Mouse (Mus musculus) kidney, postnatal 10 days (tissue): Measurements from ENCODE around the gene Megf6.

Experiments used
- DNase-seq: peaks from one replicate; pipeline ENCODE4 v3.0.0; 2021; ENCODE audit warnings: mixed read lengths

The Megf6 gene

GRCm38 (mm10) chr4:154170506-154171150, at the start of gene Megf6:
TSS of gene Megf6 (plus strand) at chr4:154170730.
- peak; percentile 70 for DNase-seq

DNA sequence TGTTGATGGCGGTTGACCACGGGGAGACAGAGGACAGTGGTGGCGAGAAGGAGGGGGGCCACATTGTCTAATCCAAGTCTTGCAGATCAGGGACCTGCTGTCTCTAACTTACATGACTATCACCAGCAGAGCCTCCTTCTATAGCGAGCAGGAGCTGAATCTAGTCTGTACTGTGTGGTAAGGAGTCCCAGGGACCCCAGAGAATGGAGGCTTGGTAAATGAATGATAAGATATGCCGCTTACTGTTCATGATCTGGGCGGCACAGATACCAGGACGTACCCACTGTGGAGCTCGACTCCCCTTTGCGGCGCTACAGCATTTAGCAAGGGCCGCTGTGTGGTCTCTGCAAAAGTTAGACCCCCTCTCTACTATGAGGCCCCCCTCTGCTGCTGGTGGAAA, 48.7 kb upstream of the Megf6 start:
- DNase-seq = no peak

DNA sequence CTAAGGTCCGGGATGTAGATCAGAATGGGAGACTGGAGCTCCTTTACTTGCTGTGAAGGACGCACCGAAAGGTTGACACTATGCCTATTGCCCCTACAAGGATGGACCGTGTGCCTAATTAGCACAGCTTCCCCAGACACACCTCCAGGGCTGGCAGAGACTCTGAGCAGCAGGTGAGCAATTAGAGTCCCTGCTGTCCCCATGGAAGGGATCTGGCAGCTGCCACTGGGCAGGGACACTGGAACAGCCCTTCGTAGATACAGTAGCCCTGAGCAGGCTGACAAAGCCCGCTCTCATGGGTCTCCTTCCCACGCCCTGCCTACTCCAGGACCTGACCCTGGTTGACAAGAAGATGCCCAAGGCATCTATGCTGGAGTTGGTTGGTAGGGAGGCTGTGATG, 48.2 kb upstream of the Megf6 start:
- DNase-seq = no peak

DNA sequence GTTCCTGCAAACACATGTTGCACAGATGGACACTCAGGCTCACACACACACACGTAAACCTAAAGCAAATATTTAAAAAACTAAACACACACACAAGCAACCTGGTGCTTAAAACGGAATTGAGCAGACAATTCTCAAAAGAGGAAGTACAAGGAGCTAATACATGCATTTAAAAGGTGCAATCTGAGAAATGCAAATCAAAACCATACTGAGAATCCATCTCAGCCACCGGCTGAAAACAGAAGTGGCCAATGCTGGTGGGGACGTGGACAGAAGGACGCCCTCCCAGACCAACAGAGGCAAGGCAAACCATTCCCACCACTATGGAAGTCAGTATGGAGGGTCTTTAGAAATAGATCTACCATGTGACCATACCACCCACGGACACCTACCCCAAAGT, 47.0 kb upstream of the Megf6 start:
- DNase-seq = no peak

GRCm38 (mm10) chr4:154125202-154125601, 45.3 kb upstream of the Megf6 start:
- no peak for DNase-seq

- DNase-seq = no peak
Measured at GRCm38 (mm10) chr4:154127273-154127672, 43.3 kb upstream of the Megf6 start.

- no peak for DNase-seq
Measured at GRCm38 (mm10) chr4:154129950-154130349, 40.6 kb upstream of the Megf6 start.

GRCm38 (mm10) chr4:154131894-154132293, 38.6 kb upstream of the Megf6 start:
- DNase-seq = no peak

DNA sequence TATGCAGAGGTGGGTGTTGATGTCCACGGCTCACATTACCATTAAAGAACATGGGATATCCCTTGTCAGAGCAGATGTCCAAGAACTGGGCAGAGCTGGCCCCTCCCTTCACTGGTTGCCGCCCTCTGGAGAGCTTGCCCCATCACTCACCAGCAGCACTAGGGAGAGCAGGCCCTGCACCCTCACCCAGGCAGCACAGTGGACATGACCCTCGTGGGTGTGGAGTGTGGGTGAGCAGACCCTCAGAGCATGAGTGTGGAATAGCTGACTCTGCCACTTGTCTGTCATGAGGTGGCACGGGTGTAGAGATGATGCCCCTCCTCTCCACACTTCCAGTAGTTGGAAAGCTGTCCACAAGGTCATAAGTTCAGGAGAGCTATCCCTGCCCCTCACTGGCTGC, 35.7 kb upstream of the Megf6 start:
- DNase-seq = no peak

- no peak for DNase-seq
Measured at GRCm38 (mm10) chr4:154137139-154137538, 33.4 kb upstream of the Megf6 start.

- peak; percentile 56 for DNase-seq
Measured at GRCm38 (mm10) chr4:154139671-154140181, 30.8 kb upstream of the Megf6 start.

DNA sequence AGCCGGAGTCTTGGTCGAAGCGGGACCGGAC, 30.5 kb upstream of the Megf6 start, which contains the start of gene Trp73:
Trp73 (minus strand) TSS at position 27 of the 31 bp plus-strand sequence.
- no peak for DNase-seq

- DNase-seq = no peak
Measured at GRCm38 (mm10) chr4:154140213-154141008, 30.1 kb upstream of the Megf6 start.

GRCm38 (mm10) chr4:154141009-154141867, 29.3 kb upstream of the Megf6 start:
- no peak for DNase-seq

DNA sequence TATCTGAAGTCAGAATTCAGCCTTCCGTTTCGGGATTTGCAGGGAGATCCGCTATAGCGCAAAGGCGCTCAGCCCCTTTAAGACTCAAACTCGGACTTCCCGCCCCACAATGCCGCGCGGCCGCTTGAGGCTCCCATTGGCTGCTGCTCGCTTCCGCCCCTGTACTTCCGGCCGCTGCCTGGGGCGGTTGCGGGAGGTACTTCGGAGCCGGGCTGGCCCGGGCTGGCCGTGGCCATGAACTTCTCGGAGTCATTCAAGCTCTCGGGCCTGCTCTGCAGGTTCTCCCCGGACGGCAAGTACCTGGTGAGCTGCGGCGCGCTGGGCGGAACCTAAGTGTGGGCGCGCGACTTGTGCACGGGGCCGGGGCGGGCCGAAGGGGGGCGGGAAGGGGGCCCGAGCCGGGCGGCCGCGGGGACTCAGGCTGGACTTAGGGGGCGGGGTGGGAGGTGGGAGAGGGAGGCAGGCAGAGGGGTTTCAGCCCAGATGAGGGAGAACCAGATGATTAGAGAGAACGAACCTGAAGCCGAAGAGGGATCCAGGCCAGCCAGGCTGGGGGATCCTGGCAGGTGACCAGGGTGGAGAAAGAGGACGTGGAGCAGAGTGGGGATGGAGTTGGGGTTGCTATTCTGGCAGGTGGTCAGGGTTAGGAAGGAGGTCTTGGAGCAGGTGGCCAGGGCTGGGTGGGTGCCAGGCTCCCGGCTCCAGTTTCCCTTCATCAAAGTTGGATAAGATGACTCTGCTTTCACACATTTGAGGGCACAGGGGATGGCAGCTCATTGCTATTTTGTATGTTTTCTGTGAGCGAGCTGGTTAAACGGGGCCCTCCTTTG, 28.1 kb upstream of the Megf6 start, which contains the start of gene Wrap73:
Wrap73 (plus strand) TSS at position 162 of the 830 bp plus-strand sequence.
- peak; percentile 95 for DNase-seq

DNA sequence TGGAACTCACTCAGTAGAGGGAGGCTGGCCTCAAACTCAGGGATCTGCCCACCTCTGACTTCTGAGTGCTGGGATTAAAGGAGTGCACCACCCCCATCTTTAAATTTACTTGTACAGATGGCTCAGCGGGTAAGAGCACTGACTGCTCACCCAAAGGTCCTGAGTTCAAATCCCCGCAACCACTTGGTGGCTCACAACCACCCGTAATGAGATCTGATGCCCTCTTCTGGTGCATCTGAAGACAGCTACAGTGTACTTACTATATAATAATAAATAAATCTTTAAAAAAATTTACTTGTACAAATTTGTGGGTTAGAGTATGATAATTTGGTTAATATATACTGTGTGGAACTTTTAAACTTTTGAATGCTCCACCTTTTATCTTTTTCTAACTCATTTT, 25.8 kb upstream of the Megf6 start:
- no peak for DNase-seq

DNA sequence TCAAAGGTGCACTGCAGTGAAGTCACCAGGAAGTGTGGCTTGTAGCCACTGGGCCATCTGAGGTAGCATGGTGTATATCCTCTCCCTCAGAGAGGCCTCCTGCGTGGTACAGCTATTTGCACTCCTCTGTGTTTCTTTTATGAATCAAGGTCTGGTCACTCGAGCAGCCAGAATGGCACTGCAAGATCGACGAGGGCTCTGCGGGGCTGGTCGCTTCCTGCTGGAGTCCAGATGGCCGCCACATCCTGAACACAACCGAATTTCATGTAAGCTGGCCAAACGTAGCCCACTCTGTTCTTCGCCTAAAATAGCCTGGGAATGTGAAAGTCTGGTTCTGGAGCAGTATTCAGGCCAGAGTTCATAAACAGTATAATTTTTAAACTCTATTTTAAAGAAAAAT, 24.2 kb upstream of the Megf6 start:
- DNase-seq = no peak

DNA sequence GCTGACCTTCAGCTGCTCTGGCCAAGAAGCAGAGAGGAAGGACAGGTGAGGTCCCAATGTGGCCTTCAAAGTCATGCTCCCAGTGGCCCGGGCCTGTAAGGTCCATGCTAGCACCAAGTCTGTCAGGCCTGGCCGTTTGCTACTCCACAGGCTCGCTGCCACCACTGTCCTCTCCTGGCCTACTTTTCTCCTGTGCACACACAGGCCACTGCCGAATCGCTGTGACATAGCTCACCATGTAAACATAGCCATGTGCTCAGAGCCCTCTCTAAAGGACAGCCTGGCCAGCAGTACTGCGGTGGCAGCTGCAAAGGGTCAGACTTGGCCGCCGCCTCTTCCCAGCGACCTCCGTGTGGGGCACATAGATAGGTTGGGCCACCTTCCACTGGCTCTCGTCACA, 16.4 kb upstream of the Megf6 start:
- DNase-seq = no peak

DNA sequence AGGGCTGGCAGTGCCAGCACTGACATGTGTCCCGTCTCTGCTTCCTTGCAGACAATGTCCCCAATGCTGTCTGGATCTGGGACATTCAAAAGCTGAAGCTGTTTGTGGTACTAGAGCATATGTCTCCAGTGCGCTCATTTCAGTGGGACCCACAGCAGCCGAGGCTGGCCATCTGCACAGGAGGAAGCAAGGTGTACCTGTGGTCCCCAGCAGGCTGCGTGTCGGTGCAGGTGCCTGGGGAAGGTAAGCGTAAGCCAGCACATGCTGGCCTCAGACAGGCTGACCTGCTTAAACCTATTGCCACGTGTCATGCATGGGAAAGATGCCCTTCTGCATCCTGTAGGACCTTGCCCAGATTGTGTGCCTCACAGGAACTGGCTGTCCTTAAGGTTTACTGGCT, 14.5 kb upstream of the Megf6 start:
- DNase-seq = no peak

DNA sequence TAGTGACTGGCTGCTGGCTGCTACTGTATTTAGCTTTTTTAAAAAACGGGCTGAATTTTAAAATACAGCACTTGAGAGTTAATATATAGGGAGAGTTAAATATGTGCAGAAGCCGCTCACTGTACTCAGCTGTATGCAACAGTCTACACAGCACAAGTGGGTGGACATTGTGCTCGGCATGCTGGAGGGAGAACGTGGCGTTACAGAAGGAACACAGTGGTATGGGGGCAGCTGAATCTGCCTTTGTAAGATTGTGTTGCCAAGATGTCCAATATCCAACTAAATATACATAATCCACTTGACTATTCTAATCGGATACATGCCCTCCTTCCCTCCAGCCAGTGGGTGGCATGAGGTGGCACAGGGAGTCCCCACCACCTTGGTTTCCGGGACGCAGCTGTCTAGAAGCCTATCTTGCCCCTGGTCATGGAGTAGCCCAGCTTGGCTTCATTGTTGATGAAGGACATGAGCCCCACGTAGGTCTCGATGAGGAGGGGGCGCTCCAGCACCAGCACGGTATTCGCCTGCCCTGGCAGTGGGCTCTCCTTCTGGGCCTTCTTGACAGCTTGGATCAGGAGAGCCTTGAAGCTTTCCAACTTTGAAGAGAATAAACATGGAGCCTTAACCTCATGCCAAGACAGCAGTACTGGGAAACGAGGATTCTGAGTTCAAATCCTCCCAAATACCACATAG, 12.4 kb upstream of the Megf6 start:
- DNase-seq = no peak

- peak; percentile 91 for DNase-seq
Measured at GRCm38 (mm10) chr4:154159002-154159401, 11.5 kb upstream of the Megf6 start.

DNA sequence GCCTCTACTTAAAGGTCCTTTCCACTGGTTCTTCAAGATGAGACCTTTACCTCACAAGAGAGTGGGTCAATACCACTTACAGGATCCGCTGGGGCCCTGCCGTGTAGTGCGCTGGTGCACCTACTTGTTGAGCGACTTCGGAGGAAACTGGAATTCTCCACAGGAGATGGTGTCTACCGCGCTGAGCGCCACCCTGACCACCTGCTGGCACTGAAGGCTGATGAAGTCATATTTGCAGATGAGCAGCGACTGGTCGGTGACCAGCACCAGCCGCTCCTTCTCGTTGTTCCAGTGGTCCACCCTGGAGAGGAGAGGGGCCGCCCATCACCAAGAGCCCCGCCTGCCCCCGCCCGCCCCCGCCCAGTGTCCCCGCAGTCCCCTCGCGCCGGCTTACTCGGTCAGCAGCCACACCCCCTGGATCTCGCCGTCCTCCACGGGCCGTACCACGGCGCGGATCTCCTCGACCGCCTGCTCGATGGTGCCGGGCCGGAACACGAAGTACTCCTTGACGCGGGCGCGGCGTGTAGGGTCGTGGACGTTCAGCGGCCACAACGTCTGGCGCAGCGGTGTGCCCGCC, 10.5 kb upstream of the Megf6 start:
- peak; percentile 72 for DNase-seq
